Mouse (Mus musculus) induced T-regulatory cell, adult 2 months (primary cell): ENCODE data around the gene Rpl7a.
"Not testable (repeated sequence)": the region's sequence is repeated elsewhere in the genome, so short reads cannot be mapped to it uniquely, and the experiment has no call there.

Experiments used
- DNase-seq: peaks from one replicate; pipeline ENCODE4 v3.0.0-alpha.2; 2012; ENCODE audit warnings: low read depth

The Rpl7a gene

DNA sequence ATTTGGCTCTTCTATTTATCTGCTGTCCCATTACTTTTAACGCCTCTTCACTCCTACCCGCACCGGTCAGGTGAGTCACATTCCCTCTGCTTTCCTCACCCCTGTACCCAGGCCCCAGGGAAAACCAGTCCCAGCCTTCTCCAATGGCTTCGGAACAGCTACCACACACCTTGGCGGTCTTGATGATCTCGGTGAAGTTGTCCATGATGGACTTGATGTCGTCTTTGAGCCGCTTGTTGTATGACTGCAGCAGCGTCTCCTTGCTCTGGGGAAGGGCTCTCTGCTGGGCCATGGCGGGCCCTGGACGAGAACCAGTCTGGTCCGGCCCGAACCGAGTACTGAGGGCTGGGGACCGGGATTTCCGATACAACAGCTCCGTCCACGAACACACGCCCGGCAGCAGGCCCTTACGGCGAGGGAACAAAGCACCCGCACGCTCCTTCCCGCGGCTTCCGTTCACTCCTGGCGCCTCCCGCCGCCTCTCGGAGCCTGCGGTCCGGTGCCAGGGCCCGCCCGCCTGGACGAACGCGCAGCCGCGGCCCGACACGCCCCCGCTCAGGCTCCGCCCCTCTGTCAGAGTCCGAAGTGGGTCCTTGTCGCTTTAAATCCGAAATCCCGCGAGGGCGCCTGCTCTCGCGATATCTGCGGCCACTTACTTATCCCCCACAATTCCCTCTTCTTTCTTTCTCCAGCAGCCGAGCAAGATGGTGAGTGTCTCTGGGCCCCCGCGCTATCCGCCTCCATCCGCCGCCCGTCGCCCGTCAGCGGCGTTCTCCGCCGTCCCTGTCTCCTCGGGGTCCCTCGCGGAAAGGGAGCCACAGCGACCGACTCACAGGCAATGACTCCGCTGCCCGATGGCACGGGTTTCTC lies at the start of gene Rpl7a, which contains the start of gene Med22:
TSS of gene Rpl7a (plus strand) at position 641 of the 870 bp plus-strand sequence.
TSS of gene Med22 (minus strand) at position 554 of the 870 bp plus-strand sequence.
- peak; percentile 100 for DNase-seq

DNA sequence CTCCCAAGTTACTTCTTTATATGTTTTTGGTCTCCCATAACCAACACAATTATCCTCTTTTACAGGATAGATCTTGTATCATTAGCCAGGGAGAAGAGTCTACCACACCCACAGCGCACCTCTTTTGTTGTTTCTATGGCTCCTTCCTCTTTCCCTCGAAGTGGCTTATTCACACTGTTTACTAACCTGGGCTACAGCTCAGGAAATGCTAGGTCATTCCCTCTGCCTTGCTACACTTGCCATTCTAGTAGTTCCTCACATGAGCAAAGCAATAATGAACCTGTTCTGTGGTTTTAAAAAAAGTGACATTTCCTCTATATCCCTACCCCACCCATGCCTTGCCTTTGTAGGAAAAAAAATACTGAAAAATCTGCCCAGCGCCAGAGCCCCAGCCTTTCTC lies 47.7 kb upstream of the Rpl7a start:
- no peak for DNase-seq

DNA sequence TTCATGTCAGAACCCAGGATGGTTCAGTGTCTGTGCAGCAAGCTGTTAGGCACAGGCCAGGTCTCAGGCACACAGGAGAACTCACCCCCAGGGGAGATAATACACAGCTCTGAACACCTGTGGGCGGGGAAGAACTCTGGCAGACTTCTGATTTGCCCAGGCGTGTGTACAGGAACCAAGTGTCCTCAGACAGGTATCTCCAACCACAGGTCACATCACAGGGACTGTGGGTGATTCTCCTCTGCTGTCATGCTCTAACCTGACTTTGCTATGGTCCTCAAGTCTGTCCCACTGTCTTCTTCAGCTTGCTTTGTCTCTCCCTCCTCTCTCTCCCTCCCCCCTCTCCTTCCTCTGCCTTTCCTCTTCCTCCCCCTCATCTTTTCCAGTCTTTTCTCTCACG lies 45.7 kb upstream of the Rpl7a start, which contains the start of gene Abo:
TSS of gene Abo (minus strand) at position 101 of the 400 bp plus-strand sequence.
- no peak for DNase-seq

- no peak for DNase-seq
These were observed 39.9 kb upstream of the Rpl7a start for GRCm38 (mm10) chr2:26870666-26871065.

- DNase-seq = no peak
These were observed 32.0 kb upstream of the Rpl7a start for GRCm38 (mm10) chr2:26878571-26878970.

- not testable (repeated sequence) for DNase-seq
These were observed 25.0 kb upstream of the Rpl7a start for GRCm38 (mm10) chr2:26885541-26885940.

GRCm38 (mm10) chr2:26886170-26886569 lies 24.4 kb upstream of the Rpl7a start:
- not testable (repeated sequence) for DNase-seq

DNA sequence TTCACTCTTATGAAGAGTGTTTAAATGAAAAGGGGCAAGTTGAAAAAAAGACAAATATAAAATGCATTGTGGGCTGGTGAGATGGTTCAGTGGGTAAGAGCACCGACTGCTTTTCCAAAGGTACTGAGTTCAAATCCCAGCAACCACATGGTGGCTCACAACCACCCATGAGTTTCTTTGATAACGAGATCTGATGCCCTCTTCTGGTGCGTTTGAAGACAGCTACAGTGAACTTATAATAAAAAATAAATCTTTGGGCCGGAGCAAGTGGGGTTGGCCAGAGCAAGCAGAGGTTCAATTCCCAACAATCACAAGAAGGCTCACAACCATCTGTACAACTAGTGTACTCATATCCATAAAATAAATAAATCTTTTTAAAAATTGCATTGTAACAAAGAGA lies 14.7 kb upstream of the Rpl7a start:
- no peak for DNase-seq

DNA sequence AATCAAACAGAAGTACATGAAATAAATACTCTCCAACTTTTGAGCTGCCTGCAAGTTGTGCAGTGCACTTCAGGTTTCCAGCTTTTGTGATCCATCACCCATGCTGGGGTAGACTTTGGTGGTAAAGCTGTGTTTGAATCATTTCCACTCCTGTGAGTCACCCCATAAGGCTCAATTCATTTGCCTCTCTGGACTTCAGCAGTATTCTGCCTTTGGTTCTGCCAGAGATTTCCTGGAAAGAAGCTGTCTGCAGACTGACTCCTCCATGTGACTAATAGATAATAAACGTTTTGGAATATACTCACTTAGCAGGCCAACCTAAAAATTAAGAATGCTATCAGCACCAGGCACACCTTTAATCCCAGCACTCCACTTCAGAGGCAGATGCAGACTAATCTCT lies 9.8 kb upstream of the Rpl7a start:
- DNase-seq = no peak

DNA sequence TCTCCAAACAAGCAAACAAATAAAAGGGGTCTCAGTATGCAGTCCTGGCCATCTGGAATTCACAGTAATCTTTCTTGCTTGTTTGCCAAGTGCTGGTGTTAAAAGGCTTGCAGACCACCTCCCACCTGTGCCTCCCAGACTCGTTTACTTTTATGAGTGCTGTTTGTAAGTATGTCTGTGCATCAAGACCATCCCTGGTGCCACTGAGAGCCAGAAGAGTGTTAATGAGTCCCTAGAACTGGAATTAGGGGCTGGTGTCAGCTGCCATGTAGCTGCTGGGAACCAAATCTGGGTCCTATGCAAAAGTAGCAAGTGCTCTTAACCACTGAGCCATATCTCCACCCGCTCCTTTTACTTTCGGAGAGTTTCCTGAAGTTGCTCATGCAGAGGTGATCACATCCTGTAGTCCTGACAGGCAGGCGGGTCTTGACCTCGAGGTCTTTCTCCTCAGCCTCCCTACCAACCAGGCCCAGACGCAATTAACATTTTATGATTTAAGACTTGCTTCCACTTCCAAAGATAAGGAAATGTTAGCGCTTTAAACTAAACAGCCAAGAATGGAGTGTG lies 8.6 kb upstream of the Rpl7a start:
- DNase-seq = no peak

GRCm38 (mm10) chr2:26902467-26903220 lies 7.9 kb upstream of the Rpl7a start, which contains the start of gene Surf6:
Gene Surf6, minus strand, starts transcription at chr2:26902879.
- peak; percentile 98 for DNase-seq

- no peak for DNase-seq
These were observed 7.3 kb upstream of the Rpl7a start for GRCm38 (mm10) chr2:26903311-26903710.

- DNase-seq = no peak
These were observed 4.6 kb upstream of the Rpl7a start for GRCm38 (mm10) chr2:26905936-26906335.

- DNase-seq = no peak
These were observed 4.1 kb upstream of the Rpl7a start for GRCm38 (mm10) chr2:26906431-26906830.

DNA sequence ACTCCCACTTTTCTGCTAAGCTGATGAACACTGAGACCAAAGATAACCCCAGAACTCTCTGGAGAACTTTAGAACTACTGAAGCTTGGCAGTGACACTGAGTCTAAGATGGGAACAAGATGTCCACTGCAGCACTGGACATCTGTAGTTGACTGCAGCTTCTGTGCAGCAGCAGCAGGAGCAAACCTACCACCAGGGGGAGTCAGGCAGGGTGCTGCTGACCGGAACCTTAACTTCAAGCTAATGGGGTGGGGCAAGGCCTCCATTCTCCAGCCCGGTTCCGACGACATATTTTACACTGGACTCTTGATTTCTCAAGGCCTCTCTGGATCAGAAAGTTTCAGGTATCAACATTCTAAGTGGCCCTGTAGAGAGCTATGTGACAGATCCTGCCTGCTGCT lies 3.5 kb upstream of the Rpl7a start:
- DNase-seq = peak; percentile 74

DNA sequence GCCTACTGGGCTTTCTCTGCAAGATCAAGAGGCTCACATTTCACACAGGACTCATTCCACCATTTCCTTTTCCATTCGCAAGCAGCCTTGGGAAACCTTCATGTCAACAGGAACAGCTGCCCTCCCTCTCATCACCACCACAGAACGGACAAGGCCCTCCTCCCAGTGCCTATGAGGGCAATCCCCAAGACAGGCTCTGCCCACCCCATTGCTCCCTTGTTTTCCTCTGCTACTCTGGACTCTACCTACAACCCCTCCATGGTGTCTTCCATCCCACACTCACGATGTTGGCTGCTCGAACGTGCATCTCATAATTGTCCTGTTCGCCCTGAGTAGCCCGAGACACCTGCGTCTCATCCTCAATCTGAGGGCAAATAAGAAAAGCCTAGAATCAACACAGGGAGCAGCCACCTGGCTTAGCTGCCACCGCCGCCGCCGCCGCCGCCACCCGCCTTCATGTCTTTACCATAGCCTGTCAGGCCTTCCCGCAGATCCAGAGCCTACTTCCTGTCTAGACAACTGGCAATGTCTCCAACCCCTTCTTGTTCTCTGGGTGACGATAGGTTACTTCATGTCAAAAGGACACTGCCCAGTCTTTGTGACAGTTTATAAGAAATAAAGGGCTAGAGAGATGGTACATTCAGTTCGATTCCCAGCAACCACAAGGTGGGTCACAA lies 1.7 kb upstream of the Rpl7a start:
- DNase-seq = peak; percentile 32

- no peak for DNase-seq
These were observed 1.2 kb upstream of the Rpl7a start for GRCm38 (mm10) chr2:26909387-26909784.

DNA sequence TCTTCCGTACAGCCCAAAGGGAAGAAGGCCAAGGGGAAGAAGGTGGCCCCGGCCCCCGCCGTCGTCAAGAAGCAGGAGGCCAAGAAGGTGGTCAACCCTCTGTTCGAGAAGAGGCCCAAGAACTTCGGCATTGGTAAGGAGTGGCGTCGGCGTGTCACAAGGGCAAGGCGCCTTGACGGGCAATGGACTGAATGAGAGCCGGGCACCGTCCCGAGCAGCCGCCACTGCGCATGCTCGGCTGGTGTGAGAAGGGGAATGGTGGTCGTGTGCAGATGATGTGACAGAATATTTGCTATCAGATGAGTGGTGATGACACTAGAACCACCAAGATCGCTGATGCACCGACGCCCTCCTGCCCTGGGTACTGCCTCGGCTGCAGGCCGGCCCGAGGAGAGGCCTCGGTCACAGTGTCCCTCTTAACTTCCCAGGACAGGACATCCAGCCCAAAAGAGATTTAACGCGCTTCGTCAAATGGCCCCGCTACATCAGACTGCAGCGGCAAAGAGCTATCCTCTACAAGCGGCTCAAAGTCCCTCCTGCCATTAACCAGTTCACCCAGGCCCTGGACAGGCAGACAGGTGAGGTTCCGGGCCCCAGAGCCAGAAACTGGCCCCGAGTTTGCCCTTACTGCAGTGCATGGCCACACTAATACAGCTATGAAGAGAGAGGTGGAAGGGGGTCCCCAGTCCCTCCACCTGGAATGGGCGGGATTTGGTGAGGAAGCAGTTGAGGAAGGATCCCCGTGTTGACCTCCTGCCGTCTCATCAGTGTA lies 616 bp downstream of the Rpl7a start:
- peak; percentile 82 for DNase-seq

DNA sequence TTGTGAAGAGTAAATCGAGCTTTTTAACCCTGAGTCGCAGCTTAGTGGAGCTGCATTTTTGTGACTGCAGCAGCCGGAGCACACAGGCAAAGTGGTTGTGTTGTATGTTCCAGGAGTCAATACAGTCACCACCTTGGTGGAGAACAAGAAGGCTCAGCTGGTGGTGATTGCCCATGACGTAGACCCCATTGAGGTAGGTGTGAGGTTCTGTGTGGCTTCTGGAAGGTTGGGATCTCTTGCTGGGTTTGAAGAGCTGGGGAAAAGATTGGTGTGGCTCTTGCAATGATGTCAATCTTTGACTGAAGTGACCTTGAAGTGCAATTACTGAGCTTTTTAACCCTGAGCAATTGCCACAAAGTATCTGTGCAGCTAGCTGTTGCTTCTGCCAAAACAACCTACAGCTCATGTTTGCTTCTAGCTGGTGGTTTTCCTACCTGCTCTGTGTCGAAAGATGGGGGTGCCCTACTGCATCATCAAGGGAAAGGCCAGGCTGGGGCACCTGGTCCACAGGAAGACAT lies 1.7 kb downstream of the Rpl7a start:
- peak; percentile 39 for DNase-seq

DNA sequence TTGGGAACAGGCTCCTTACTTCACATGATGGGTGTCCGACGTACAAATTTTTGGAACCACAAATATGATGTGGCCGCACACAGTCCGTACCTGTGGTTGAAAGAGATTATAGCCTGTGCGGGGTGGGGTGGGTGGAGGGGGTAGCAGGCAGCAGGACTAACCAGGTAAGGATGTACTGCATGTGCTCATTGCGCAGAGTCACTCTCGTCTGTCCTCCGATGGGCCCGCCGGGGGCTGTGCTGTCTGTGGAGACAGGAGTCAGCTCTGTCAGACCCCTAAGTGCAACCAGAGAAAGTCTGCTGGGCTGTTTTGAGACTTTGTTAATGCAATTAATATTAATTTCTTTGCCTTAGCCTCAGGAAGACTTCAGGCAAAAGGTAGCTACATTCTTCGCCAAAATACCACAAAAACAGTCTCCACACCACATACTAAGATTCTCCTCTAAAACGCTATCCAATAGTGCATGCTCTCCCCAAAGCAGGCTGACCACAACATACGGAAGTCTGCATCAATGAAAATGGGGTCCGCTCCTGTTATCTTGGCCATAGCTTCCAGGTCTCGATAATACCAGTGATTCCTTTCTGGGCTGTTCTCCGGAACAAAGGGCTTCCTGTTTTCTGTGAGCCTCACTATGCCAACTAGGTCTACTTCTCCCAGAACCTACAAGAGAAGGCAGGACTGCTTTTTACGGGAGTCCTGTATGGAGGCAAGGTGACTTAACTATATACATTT lies 3.0 kb downstream of the Rpl7a start:
- DNase-seq = peak; percentile 17
